Mouse (Mus musculus): Measurements from ENCODE around the gene Dpf2. TPM values are rescaled to one million over a fixed set of nuclear protein-coding genes. Genes with fewer than 3 reads are reported as not detected.

Dpf2 gene
- polyA plus RNA-seq, 1 experiment from 2014 or later, result 225 TPM

DNA sequence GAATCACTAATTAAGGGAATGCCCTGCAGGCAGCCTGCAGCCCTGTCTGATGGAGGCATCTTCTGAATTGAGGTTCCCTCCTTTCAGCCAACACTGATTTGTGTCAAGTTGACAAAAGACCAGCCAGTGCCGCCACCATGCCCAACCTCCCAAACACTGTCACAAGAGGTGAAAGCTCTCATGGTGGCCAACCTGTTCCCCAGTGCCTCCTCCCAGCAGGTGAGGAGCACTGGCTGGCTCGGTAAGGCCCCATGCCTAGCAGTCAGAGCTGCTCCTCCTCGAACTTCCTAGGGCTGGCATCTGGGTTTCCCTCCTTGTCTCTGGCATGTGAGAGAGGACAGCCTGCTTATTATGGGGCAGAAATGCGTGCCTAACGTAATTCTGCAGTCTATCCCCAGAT lies 26.9 kb upstream of the Dpf2 start:
- H3K9me3 ChIP-seq (ENCODE audit: control insufficient read depth, low read length), result no peaks in the 10 kb centered on the region
- peaks cover 3% of the 10 kb centered on the region; the same call in 1 of the 2 replicates for H3K36me3 ChIP-seq (ENCODE audit: control insufficient read depth, insufficient read depth, low read length)
- peaks cover 3% of the 10 kb centered on the region; the same call in 1 of the 2 replicates for H3K4me1 ChIP-seq (ENCODE audit: control insufficient read depth, insufficient read depth, low read length)
- no peak overlapping the region for H3K4me2 ChIP-seq (ENCODE audit: low read depth)
- H3K4me3 ChIP-seq (ENCODE audit: low read depth, low read length), result no peak overlapping the region
- no peak overlapping the region for H3K27ac ChIP-seq (ENCODE audit: low read depth, low read length)
- DNase-seq (ENCODE audit: low spot score), result no peak
- H3K27me3 ChIP-seq (ENCODE audit: control insufficient read depth, insufficient read depth, low read length), result no peaks in the 10 kb centered on the region
- H3K9ac ChIP-seq (ENCODE audit: low read length), result no peak overlapping the region
- no peak for ATAC-seq (ENCODE audit: insufficient read depth, low FRiP score, low TSS enrichment)
- WGBS, result 88% methylated on average over 5 of the region's 5 CpGs

DNA sequence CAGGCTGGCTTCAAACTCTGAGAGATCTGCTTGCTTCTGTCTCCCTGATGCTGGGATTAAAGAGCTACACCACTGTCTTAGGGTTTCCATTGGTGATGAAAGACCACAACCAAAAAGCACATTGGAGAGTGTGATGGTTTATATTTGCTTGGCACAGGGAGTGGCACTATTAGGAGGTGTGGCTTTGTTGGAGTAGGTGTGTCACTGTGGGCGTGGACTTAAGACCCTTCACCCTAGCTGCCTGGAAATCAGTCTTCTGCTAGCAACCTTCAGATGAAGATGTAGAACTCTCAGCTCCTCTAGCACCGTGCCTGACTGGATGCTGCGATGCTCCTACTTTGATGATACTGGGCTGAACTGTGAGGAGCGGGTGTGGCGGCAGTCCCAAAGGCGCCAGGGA lies 25.7 kb upstream of the Dpf2 start:
- H3K4me3 ChIP-seq (ENCODE audit: low read depth, low read length), result no peak overlapping the region
- no peak overlapping the region for H3K9ac ChIP-seq (ENCODE audit: low read length)
- no peak overlapping the region for H3K27ac ChIP-seq (ENCODE audit: low read depth, low read length)
- peaks cover 3% of the 10 kb centered on the region; the same call in 1 of the 2 replicates for H3K4me1 ChIP-seq (ENCODE audit: control insufficient read depth, insufficient read depth, low read length)
- H3K4me2 ChIP-seq (ENCODE audit: low read depth), result no peak overlapping the region
- H3K36me3 ChIP-seq (ENCODE audit: control insufficient read depth, insufficient read depth, low read length), result peaks cover 3% of the 10 kb centered on the region; the same call in 1 of the 2 replicates
- DNase-seq (ENCODE audit: low spot score) (no peak), ATAC-seq (ENCODE audit: insufficient read depth, low FRiP score, low TSS enrichment) (no peak)
- no peaks in the 10 kb centered on the region for H3K9me3 ChIP-seq (ENCODE audit: control insufficient read depth, low read length)
- no peaks in the 10 kb centered on the region for H3K27me3 ChIP-seq (ENCODE audit: control insufficient read depth, insufficient read depth, low read length)
- WGBS, result 97% methylated on average over 6 of the region's 6 CpGs

GRCm38 (mm10) chr19:5937836-5938406 lies 25.1 kb upstream of the Dpf2 start:
- 43% methylated on average over 14 of the region's 14 CpGs for WGBS
- no peak overlapping the region for H3K4me3 ChIP-seq (ENCODE audit: low read depth, low read length)
- no peak overlapping the region for H3K9ac ChIP-seq (ENCODE audit: low read length)
- H3K4me2 ChIP-seq (ENCODE audit: low read depth), result no peak overlapping the region
- DNase-seq (ENCODE audit: low spot score), result no peak
- no peak overlapping the region for H3K27ac ChIP-seq (ENCODE audit: low read depth, low read length)
- H3K4me1 ChIP-seq (ENCODE audit: control insufficient read depth, insufficient read depth, low read length), result peaks cover 3% of the 10 kb centered on the region; the same call in 1 of the 2 replicates
- peaks cover 3% of the 10 kb centered on the region; the same call in 1 of the 2 replicates for H3K36me3 ChIP-seq (ENCODE audit: control insufficient read depth, insufficient read depth, low read length)
- no peak for ATAC-seq (ENCODE audit: insufficient read depth, low FRiP score, low TSS enrichment)
- no peaks in the 10 kb centered on the region for H3K27me3 ChIP-seq (ENCODE audit: control insufficient read depth, insufficient read depth, low read length)
- no peaks in the 10 kb centered on the region for H3K9me3 ChIP-seq (ENCODE audit: control insufficient read depth, low read length)

GRCm38 (mm10) chr19:5937095-5937835 lies 24.5 kb upstream of the Dpf2 start:
- Histone ChIP-seq H3K4me3 (ENCODE audit: low read depth, low read length) (no peak overlapping the region), H3K9me3 (ENCODE audit: control insufficient read depth, low read length) (no peaks in the 10 kb centered on the region), H3K36me3 (ENCODE audit: control insufficient read depth, insufficient read depth, low read length) (peaks cover 3% of the 10 kb centered on the region; the same call in 1 of the 2 replicates), H3K27me3 (ENCODE audit: control insufficient read depth, insufficient read depth, low read length) (no peaks in the 10 kb centered on the region), H3K27ac (ENCODE audit: low read depth, low read length) (no peak overlapping the region), H3K4me2 (ENCODE audit: low read depth) (no peak overlapping the region), H3K4me1 (ENCODE audit: control insufficient read depth, insufficient read depth, low read length) (peaks cover 3% of the 10 kb centered on the region; the same call in 1 of the 2 replicates), H3K9ac (ENCODE audit: low read length) (no peak overlapping the region)
- WGBS, result 76% methylated on average over 21 of the region's 21 CpGs
- DNase-seq (ENCODE audit: low spot score), result no peak
- ATAC-seq (ENCODE audit: insufficient read depth, low FRiP score, low TSS enrichment), result no peak

DNA sequence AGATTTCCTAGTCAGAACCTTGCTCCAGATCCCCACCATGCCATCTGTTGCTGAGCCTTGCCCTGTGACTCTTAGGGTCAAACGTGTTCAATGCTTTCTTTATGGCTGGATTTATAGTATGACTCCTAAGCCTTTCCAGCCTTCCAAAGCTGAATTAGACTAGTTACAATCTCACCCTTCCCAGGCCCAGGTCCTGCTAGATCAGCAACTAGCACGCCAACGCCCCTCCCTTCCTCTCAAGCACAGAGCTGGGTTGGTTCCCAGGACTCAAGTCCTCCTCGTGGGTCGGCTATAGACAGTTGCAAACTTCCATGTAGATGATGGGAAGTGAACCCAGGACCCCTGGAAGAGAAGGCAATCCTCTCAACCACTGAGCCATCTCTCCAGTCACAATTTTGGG lies 22.9 kb upstream of the Dpf2 start:
- no peak overlapping the region for H3K4me2 ChIP-seq (ENCODE audit: low read depth)
- DNase-seq (ENCODE audit: low spot score) (no peak), ATAC-seq (ENCODE audit: insufficient read depth, low FRiP score, low TSS enrichment) (no peak)
- no peak overlapping the region for H3K27ac ChIP-seq (ENCODE audit: low read depth, low read length)
- no peak overlapping the region for H3K4me3 ChIP-seq (ENCODE audit: low read depth, low read length)
- H3K9me3 ChIP-seq (ENCODE audit: control insufficient read depth, low read length), result no peaks in the 10 kb centered on the region
- H3K4me1 ChIP-seq (ENCODE audit: control insufficient read depth, insufficient read depth, low read length), result peaks cover 3% of the 10 kb centered on the region; the same call in 1 of the 2 replicates
- no peak overlapping the region for H3K9ac ChIP-seq (ENCODE audit: low read length)
- H3K36me3 ChIP-seq (ENCODE audit: control insufficient read depth, insufficient read depth, low read length), result peaks cover 3% of the 10 kb centered on the region; the same call in 1 of the 2 replicates
- 74% methylated on average over 5 of the region's 5 CpGs for WGBS
- no peaks in the 10 kb centered on the region for H3K27me3 ChIP-seq (ENCODE audit: control insufficient read depth, insufficient read depth, low read length)

DNA sequence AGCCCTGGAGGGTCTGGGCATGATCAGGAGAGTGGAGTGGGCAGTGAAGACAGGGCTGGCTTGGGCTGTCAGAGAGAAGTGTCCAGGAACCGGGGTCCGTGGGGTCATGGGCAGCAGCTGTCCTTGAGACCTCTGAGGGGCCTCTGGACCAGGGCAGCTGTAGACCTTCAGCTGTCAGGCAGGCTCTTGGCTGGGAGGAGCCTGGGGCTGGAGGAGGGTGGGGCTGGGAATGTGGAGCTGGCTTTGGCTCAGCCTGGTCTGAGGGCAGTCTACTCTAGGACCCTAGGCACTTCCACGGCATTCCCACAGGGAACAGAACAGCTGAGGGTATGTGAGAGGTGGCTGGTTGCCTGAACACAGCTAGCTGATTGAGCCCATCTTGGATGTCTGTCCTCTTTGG lies 22.5 kb upstream of the Dpf2 start:
- no peak for DNase-seq (ENCODE audit: low spot score)
- H3K27ac ChIP-seq (ENCODE audit: low read depth, low read length), result no peak overlapping the region
- H3K36me3 ChIP-seq (ENCODE audit: control insufficient read depth, insufficient read depth, low read length), result peaks cover 3% of the 10 kb centered on the region; the same call in 1 of the 2 replicates
- H3K4me1 ChIP-seq (ENCODE audit: control insufficient read depth, insufficient read depth, low read length), result peaks cover 3% of the 10 kb centered on the region; the same call in 1 of the 2 replicates
- no peak for ATAC-seq (ENCODE audit: insufficient read depth, low FRiP score, low TSS enrichment)
- H3K4me2 ChIP-seq (ENCODE audit: low read depth), result no peak overlapping the region
- H3K27me3 ChIP-seq (ENCODE audit: control insufficient read depth, insufficient read depth, low read length), result no peaks in the 10 kb centered on the region
- 64% methylated on average over 3 of the region's 3 CpGs for WGBS
- H3K9me3 ChIP-seq (ENCODE audit: control insufficient read depth, low read length), result no peaks in the 10 kb centered on the region
- no peak overlapping the region for H3K9ac ChIP-seq (ENCODE audit: low read length)
- H3K4me3 ChIP-seq (ENCODE audit: low read depth, low read length), result no peak overlapping the region

DNA sequence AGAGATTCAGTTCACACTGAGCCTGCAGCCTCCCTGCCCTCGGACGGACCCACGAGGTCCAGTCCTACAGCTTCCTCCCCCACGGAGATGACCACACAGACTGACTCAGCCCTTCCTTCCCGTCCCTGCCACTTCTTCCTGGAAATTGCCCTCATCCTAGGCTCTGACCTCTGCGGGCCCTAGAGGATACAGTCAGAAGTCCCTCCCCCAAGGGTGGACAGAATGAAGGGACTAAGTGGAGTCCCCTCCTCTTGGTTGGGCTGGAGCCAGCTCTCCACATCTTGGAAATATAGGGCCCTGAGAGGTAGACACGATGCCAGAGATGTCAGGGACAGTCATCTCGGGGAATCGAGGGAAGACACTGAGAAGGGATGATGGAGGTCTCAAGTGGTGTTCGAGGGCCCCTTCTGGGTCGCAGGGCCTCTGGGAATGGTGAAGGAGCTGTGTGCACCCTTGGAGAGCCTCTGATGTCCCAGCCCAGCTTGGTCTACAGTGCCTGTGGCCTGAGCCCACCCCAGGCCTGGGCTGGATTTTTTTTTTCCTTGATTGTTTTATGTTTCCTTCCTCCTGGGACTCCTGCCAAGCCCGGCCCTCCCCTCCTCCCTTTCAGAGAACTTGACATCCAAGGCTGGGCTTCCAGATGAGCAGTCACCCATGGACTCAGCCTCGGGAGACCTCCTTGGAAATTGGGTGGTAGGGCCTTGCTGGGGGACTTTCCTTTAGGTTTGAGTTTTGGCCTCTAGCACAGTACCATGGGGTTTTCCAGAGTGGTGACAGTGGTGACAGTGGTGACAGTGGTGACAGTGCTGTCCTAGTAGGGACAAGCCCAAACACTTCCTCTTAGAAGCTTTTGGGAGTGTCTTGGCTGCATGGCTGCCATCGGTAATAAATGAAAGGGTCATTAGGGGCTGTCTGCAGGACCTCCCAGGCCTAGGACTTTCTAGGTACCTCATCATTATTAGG lies 17.1 kb upstream of the Dpf2 start:
- Histone ChIP-seq H3K9me3 (ENCODE audit: control insufficient read depth, low read length) (no peaks in the 10 kb centered on the region), H3K36me3 (ENCODE audit: control insufficient read depth, insufficient read depth, low read length) (no peaks in the 10 kb centered on the region), H3K4me2 (ENCODE audit: low read depth) (no peak overlapping the region), H3K27me3 (ENCODE audit: control insufficient read depth, insufficient read depth, low read length) (peaks cover 3% of the 10 kb centered on the region), H3K4me3 (ENCODE audit: low read depth, low read length) (no peak overlapping the region), H3K27ac (ENCODE audit: low read depth, low read length) (no peak overlapping the region), H3K9ac (ENCODE audit: low read length) (no peak overlapping the region), H3K4me1 (ENCODE audit: control insufficient read depth, insufficient read depth, low read length) (no peaks in the 10 kb centered on the region)
- no peak for DNase-seq (ENCODE audit: low spot score)
- WGBS, result 77% methylated on average over 14 of the region's 14 CpGs
- ATAC-seq (ENCODE audit: insufficient read depth, low FRiP score, low TSS enrichment), result no peak

- 59% methylated on average over 3 of the region's 3 CpGs for WGBS
- no peak overlapping the region for H3K4me2 ChIP-seq (ENCODE audit: low read depth)
- DNase-seq (ENCODE audit: low spot score) (no peak), ATAC-seq (ENCODE audit: insufficient read depth, low FRiP score, low TSS enrichment) (no peak)
- no peak overlapping the region for H3K4me3 ChIP-seq (ENCODE audit: low read depth, low read length)
- no peaks in the 10 kb centered on the region for H3K9me3 ChIP-seq (ENCODE audit: control insufficient read depth, low read length)
- no peaks in the 10 kb centered on the region for H3K36me3 ChIP-seq (ENCODE audit: control insufficient read depth, insufficient read depth, low read length)
- H3K9ac ChIP-seq (ENCODE audit: low read length), result no peak overlapping the region
- H3K27me3 ChIP-seq (ENCODE audit: control insufficient read depth, insufficient read depth, low read length), result peaks cover 3% of the 10 kb centered on the region
- no peaks in the 10 kb centered on the region; the same call in 1 of the 2 replicates for H3K4me1 ChIP-seq (ENCODE audit: control insufficient read depth, insufficient read depth, low read length)
- H3K27ac ChIP-seq (ENCODE audit: low read depth, low read length), result no peak overlapping the region
Measured at GRCm38 (mm10) chr19:5928546-5928945, 15.7 kb upstream of the Dpf2 start.

Measured in neural tube, embryonic 11.5 days (tissue).